Mouse (Mus musculus): Measurements from ENCODE around the gene Fry. TPM values are rescaled to one million over a fixed set of nuclear protein-coding genes. Genes with fewer than 3 reads are reported as not detected.
A peak's percentile ranks its signal among the peaks of the same experiment; 100 is the strongest.
"Not testable (repeated sequence)": the region's sequence is repeated elsewhere in the genome, so short reads cannot be mapped to it uniquely, and the experiment has no call there.

The Fry gene
- polyA plus RNA-seq, 1 experiment from 2014 or later: 11.1 TPM

GRCm38 (mm10) chr5:150466132-150466531, 347.7 kb downstream of the Fry start:
- 0 out of 2 replicates have a peak, but pooled peaks cover 4% of the 10 kb centered on the region for H3K36me3 ChIP-seq
- no peak overlapping the region for H3K4me3 ChIP-seq
- ATAC-seq (ENCODE audit: insufficient number of reproducible peaks, insufficient read depth, low FRiP score, low TSS enrichment, low read depth): no peak
- no peaks in the 10 kb centered on the region for H3K9me3 ChIP-seq
- peaks cover 14% of the 10 kb centered on the region for H3K4me1 ChIP-seq
- no peak overlapping the region for H3K4me2 ChIP-seq
- 75% methylated on average over 12 of the region's 12 CpGs for WGBS
- no peak overlapping the region for H3K27ac ChIP-seq
- no peaks in the 10 kb centered on the region for H3K27me3 ChIP-seq
- H3K9ac ChIP-seq: no peak overlapping the region

DNA sequence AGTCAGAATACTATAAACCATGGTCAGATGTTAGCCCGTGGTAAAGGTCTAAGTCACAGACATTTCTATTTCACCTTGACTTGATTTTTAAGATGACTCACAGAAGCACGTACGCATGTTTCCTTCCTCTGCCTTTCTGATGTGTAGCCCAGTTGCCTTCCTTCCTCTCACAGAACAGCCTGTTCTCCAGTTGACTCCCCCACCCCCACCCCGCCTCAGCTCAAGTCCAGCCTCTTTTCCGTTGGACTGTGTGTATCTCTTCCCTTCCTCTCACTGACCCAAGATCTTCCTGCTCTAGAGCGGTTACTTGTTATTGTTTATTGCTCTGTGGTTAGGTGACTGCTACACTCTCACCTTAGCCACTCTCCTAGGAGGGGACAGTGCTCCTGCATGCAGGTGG, 350.0 kb downstream of the Fry start:
- H3K36me3 ChIP-seq: 0 out of 2 replicates have a peak, but pooled peaks cover 7% of the 10 kb centered on the region
- H3K9me3 ChIP-seq: no peaks in the 10 kb centered on the region
- H3K27ac ChIP-seq: no peak overlapping the region
- peaks cover 14% of the 10 kb centered on the region for H3K4me1 ChIP-seq
- no peak for ATAC-seq (ENCODE audit: insufficient number of reproducible peaks, insufficient read depth, low FRiP score, low TSS enrichment, low read depth)
- H3K9ac ChIP-seq: no peak overlapping the region
- no peak overlapping the region for H3K4me3 ChIP-seq
- H3K27me3 ChIP-seq: no peaks in the 10 kb centered on the region
- no peak overlapping the region for H3K4me2 ChIP-seq
- 62% methylated on average over 6 of the region's 6 CpGs for WGBS

DNA sequence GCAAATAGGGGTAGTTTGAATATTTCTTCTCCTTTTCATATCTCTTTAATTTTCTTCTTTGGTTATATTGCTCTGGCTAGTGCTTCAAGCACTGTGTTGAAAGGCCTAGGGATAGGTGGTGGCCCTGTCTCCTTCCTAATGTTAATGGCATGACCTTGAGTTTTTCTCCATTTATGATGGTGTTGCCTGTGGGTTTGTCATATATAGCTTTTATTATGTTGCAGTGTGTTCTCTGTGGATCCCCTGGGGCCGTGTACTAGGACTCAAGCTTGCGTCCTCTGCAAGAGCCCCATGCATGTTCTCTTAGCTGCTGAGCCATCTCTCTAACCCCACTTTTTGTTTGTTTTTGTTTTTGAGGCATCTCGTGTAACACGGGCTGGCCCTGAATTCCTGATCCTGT, 358.9 kb downstream of the Fry start:
- Histone ChIP-seq H3K27ac (no peak overlapping the region), H3K9ac (no peak overlapping the region), H3K4me1 (no peaks in the 10 kb centered on the region), H3K4me2 (no peak overlapping the region), H3K36me3 (0 out of 2 replicates have a peak, but pooled peaks cover 7% of the 10 kb centered on the region), H3K27me3 (no peaks in the 10 kb centered on the region), H3K9me3 (peaks cover 4% of the 10 kb centered on the region; the same call in 1 of the 2 replicates), H3K4me3 (no peak overlapping the region)
- WGBS: 56% methylated on average over 4 of the region's 4 CpGs
- ATAC-seq (ENCODE audit: insufficient number of reproducible peaks, insufficient read depth, low FRiP score, low TSS enrichment, low read depth): no peak

GRCm38 (mm10) chr5:150478612-150479011, 360.2 kb downstream of the Fry start:
- H3K36me3 ChIP-seq: 0 out of 2 replicates have a peak, but pooled peaks cover 7% of the 10 kb centered on the region
- ATAC-seq (ENCODE audit: insufficient number of reproducible peaks, insufficient read depth, low FRiP score, low TSS enrichment, low read depth): no peak
- H3K4me3 ChIP-seq: no peak overlapping the region
- H3K9ac ChIP-seq: no peak overlapping the region
- no peak overlapping the region for H3K4me2 ChIP-seq
- H3K4me1 ChIP-seq: no peaks in the 10 kb centered on the region
- H3K27me3 ChIP-seq: no peaks in the 10 kb centered on the region
- no peak overlapping the region for H3K27ac ChIP-seq
- WGBS: 59% methylated on average over 4 of the region's 4 CpGs
- peaks cover 4% of the 10 kb centered on the region; the same call in 1 of the 2 replicates for H3K9me3 ChIP-seq

- ATAC-seq (ENCODE audit: insufficient number of reproducible peaks, insufficient read depth, low FRiP score, low TSS enrichment, low read depth): no peak
- Histone ChIP-seq H3K4me2 (no peak overlapping the region; the same call in 1 of the 2 replicates), H3K4me1 (peaks cover 6% of the 10 kb centered on the region), H3K9ac (no peak overlapping the region), H3K36me3 (0 out of 2 replicates have a peak, but pooled peaks cover 3% of the 10 kb centered on the region), H3K27me3 (no peaks in the 10 kb centered on the region), H3K27ac (no peak overlapping the region), H3K9me3 (no peaks in the 10 kb centered on the region), H3K4me3 (no peak overlapping the region)
- 21% methylated on average over 3 of the region's 3 CpGs for WGBS
These were observed 366.8 kb downstream of the Fry start for GRCm38 (mm10) chr5:150485198-150485597.

DNA sequence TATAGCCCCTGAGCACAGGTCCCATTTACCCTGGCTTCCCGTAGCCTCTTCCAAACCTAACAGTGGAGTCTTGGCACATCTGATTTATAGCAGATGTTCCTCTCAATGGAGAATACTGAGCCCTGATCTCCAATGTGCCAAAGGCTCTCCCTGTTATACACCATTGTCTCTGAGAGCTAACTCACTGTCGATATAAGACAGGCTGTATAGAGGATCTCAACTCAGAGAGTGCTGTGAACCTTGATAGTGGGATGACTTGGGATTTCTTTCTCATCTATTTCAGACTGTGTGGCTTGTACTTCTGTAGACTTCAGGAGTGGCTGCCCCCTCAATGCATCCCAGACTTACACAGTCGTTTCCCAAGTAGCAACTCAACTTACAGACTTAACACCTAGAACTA, 371.8 kb downstream of the Fry start:
- ATAC-seq (ENCODE audit: insufficient number of reproducible peaks, insufficient read depth, low FRiP score, low TSS enrichment, low read depth): no peak
- WGBS: 61% methylated on average over 3 of the region's 3 CpGs
- H3K4me1 ChIP-seq: peaks cover 9% of the 10 kb centered on the region; the same call in 1 of the 2 replicates

GRCm38 (mm10) chr5:150490821-150491220, 372.4 kb downstream of the Fry start:
- Histone ChIP-seq H3K4me1 (peaks cover 9% of the 10 kb centered on the region; the same call in 1 of the 2 replicates), H3K4me2 (0 out of 2 replicates have a peak overlapping the region, but pooled peaks have one; percentile 11), H3K9me3 (no peaks in the 10 kb centered on the region), H3K27ac (no peak overlapping the region), H3K27me3 (no peaks in the 10 kb centered on the region), H3K36me3 (peaks cover 3% of the 10 kb centered on the region; the same call in 1 of the 2 replicates), H3K4me3 (no peak overlapping the region), H3K9ac (no peak overlapping the region)
- 40% methylated on average over 8 of the region's 8 CpGs for WGBS
- no peak for ATAC-seq (ENCODE audit: insufficient number of reproducible peaks, insufficient read depth, low FRiP score, low TSS enrichment, low read depth)

More for the DNA sequence above, 371.8 kb downstream of the Fry start:
- H3K9ac ChIP-seq: no peak overlapping the region
- H3K36me3 ChIP-seq: no peaks in the 10 kb centered on the region
- no peaks in the 10 kb centered on the region for H3K9me3 ChIP-seq
- H3K27me3 ChIP-seq: no peaks in the 10 kb centered on the region
- H3K27ac ChIP-seq: no peak overlapping the region
- H3K4me3 ChIP-seq: no peak overlapping the region
- H3K4me2 ChIP-seq: no peak overlapping the region

GRCm38 (mm10) chr5:150491573-150492173, 373.2 kb downstream of the Fry start:
- not testable (repeated sequence) for ATAC-seq (ENCODE audit: insufficient number of reproducible peaks, insufficient read depth, low FRiP score, low TSS enrichment, low read depth); H3K4me2 ChIP-seq; H3K27ac ChIP-seq; H3K36me3 ChIP-seq; H3K4me3 ChIP-seq; H3K4me1 ChIP-seq; H3K9me3 ChIP-seq; H3K9ac ChIP-seq; H3K27me3 ChIP-seq
- WGBS: 79% methylated on average over 4 of the region's 4 CpGs

DNA sequence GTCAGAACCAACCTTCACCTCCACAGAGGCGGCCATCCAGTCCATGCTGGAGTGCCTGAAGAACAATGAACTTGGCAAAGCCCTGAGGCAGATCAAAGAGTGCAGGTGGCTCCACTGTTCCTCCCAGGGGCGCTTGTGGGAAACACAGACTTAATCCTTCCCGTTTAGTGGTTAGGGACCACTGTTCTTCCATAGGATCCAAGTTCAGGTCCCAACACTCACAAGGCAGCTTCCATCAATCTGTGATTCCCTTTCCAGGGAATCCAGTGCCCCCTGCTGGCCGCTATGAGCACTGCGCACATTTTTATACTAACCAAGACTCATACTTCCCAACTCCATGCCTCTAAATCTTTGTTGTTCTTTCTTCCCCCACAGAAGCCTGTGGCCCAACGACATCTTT, 377.3 kb downstream of the Fry start:
- WGBS: 39% methylated on average over 6 of the region's 6 CpGs
- H3K27me3 ChIP-seq: no peaks in the 10 kb centered on the region
- no peak overlapping the region for H3K9ac ChIP-seq
- no peak overlapping the region for H3K4me2 ChIP-seq
- ATAC-seq (ENCODE audit: insufficient number of reproducible peaks, insufficient read depth, low FRiP score, low TSS enrichment, low read depth): no peak
- H3K27ac ChIP-seq: no peak overlapping the region
- no peak overlapping the region for H3K4me3 ChIP-seq
- peaks cover 8% of the 10 kb centered on the region; the same call in 1 of the 2 replicates for H3K36me3 ChIP-seq
- H3K4me1 ChIP-seq: peaks cover 5% of the 10 kb centered on the region; the same call in 1 of the 2 replicates
- no peaks in the 10 kb centered on the region for H3K9me3 ChIP-seq

DNA sequence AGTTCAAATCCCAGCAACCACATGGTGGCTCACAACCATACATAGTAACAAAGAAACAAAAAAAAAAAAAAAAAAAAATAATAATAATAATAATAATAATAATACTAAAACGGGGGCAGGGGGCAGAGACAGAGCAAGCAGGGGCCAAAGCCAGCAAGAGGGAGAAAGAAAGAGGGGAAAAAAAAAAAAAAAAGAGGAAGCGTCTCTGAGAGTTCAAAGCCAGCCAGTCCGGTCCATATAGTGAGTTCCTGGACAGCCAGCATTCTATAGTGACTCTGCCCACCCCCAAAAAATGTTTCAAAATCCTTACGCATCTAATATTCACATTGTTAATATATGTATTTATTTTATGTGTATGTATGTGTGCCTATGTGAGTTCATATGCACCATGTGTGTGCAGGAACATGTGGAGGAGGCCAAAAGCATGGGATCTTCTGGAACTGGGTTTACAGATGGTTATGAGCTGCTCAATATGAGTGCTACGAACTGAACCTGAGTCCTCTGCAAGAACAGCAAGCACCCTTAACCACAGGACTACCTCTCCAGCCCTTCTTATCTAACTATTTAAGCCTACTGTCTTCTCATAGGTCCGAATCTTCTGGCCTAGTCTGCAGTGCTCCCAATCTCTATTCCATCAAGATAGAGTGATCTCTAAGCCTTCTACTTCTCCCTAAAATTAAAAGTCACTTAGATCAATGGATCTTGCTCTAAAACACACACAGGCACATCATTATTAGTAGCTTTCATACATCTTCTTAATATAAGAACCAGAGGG, 392.2 kb downstream of the Fry start:
- H3K4me3 ChIP-seq: no peak overlapping the region
- H3K4me2 ChIP-seq: no peak overlapping the region
- WGBS: 79% methylated on average over 6 of the region's 6 CpGs
- H3K9ac ChIP-seq: no peak overlapping the region
- H3K9me3 ChIP-seq: no peaks in the 10 kb centered on the region
- no peaks in the 10 kb centered on the region for H3K36me3 ChIP-seq
- H3K4me1 ChIP-seq: no peaks in the 10 kb centered on the region
- no peak for ATAC-seq (ENCODE audit: insufficient number of reproducible peaks, insufficient read depth, low FRiP score, low TSS enrichment, low read depth)
- H3K27me3 ChIP-seq: no peaks in the 10 kb centered on the region
- no peak overlapping the region for H3K27ac ChIP-seq

- Histone ChIP-seq H3K27me3 (no peaks in the 10 kb centered on the region), H3K4me2 (no peak overlapping the region), H3K4me1 (no peaks in the 10 kb centered on the region), H3K9ac (no peak overlapping the region), H3K4me3 (no peak overlapping the region), H3K9me3 (no peaks in the 10 kb centered on the region), H3K36me3 (no peaks in the 10 kb centered on the region), H3K27ac (no peak overlapping the region)
- no peak for ATAC-seq (ENCODE audit: insufficient number of reproducible peaks, insufficient read depth, low FRiP score, low TSS enrichment, low read depth)
- 77% methylated on average over 4 of the region's 4 CpGs for WGBS
These were observed 394.8 kb downstream of the Fry start for GRCm38 (mm10) chr5:150513264-150513663.

DNA sequence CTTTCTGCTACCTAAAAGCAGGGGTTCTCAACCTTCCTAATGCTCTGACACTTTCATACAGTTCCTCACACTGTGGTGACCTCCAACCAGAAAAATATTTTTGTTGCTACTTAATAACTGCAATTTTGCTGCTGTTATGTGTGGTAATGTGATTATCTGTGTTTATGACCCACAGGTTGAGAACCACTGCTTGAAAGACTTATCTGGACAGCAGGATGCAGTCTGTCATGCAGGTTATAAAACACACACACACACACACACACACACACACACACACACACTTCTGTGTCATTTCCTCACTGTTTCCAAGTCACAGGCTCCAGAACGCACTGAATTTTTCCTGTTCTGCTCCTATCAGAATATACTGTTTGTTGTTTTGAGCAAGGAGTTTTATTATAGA, 395.6 kb downstream of the Fry start:
- Histone ChIP-seq H3K9me3 (no peaks in the 10 kb centered on the region), H3K4me2 (no peak overlapping the region), H3K4me1 (no peaks in the 10 kb centered on the region), H3K4me3 (no peak overlapping the region), H3K27me3 (no peaks in the 10 kb centered on the region), H3K27ac (no peak overlapping the region), H3K36me3 (no peaks in the 10 kb centered on the region), H3K9ac (no peak overlapping the region)
- 96% methylated on average over 1 of the region's 1 CpGs for WGBS
- no peak for ATAC-seq (ENCODE audit: insufficient number of reproducible peaks, insufficient read depth, low FRiP score, low TSS enrichment, low read depth)

Data from embryonic facial prominence, embryonic 13.5 days (tissue).